Mouse (Mus musculus) ES-Bruce4 (cell line): ENCODE results near the gene Onecut3.

ENCODE experiments used
- CTCF ChIP-seq: IDR thresholded peaks from one replicate; pipeline ENCODE4 v1.8.1; 2011; ENCODE audit warnings: low read depth, low read length
- EP300 ChIP-seq: IDR thresholded peaks from 2 replicates; pipeline ENCODE4 v1.6.1; 2011; ENCODE audit warnings: low read depth, low read length; ENCODE audit not compliant: insufficient read depth
- POLR2A ChIP-seq: IDR thresholded peaks from one replicate; pipeline ENCODE4 v1.8.1; 2011; ENCODE audit warnings: low read length; ENCODE audit not compliant: insufficient read depth

- no peak for TF ChIP-seq CTCF
- TF ChIP-seq POLR2A, result no peak
- TF ChIP-seq EP300, result no peak
These were observed 16.1 kb upstream of the Onecut3 start for GRCm38 (mm10) chr10:80478531-80478930.
